Mouse (Mus musculus) right cerebral cortex, adult 18-20 months (tissue): ENCODE data around the gene Insl6.

Experiments
- DNase-seq: peaks from one replicate; pipeline ENCODE4 v3.0.0; 2022; ENCODE audit warnings: mixed read lengths

The Insl6 gene

DNA sequence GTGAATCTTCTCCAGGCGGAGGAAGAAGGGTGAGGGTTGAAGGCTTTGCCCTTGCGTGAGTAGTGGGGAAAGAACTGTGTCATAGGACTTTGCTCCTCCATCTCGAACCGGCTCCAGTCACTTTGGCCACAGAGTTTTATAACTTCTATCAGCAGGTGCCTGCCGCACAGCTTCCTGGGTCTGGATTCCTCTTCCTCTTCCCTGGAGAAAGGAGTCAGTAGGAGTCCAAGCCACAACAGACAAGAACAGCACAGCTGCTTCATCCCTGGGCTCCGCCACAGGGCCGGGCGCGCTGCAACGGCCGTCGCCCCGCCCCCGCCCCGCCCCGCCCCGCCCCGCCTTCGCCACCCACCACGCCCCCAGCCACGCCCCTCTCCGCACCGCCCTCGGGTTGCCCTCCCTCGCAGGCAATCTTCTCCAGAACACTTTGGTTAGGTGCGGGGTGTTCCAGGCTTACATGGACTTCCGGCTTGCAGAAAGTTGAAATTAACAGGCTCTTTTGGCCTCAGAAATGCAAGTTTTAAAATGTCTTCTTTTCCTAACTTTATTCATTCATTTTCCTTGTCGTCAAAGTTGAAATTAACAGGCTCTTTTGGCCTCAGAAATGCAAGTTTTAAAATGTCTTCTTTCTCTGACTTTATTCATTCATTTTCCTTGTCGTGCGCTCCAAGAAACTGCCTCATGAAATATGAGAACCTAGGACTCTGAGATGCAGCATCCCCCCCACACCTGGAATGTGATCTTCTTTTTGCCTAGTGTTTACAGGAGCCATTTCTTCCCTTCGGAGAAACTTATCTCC is at the start of gene Insl6:
Gene Insl6 (minus strand): TSS at position 304 of the 799 bp plus-strand sequence.
- peak; percentile 18 for DNase-seq

DNA sequence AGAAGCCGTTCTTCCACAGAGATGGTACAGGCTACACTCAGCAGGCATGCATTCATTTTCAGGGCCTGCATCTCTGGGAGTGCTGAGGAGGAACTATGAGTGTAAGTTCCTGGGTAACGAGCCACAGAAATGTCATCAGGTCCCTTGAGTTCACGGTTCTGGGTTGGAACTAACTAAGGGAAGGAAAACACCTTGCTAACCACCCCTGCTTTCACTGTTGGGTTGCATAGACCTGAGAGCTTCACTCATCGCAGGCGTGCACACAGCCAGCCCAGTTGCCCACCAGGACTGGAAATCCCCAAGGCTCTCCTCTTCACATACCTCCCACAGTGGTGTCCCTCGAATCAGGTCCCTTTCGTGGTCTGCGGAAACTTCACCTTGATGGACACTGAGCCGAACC is 49.8 kb upstream of the Insl6 start:
- no peak for DNase-seq

DNA sequence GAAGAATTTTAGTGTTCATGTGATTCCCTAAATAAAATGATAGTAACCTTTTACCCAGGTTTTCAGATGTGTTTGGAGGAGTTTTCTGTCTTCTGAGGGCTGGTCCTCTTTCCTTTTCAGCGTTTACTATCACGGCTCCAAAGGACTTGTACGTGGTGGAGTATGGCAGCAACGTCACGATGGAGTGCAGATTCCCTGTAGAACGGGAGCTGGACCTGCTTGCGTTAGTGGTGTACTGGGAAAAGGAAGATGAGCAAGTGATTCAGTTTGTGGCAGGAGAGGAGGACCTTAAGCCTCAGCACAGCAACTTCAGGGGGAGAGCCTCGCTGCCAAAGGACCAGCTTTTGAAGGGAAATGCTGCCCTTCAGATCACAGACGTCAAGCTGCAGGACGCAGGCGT is 48.3 kb upstream of the Insl6 start:
- no peak for DNase-seq

DNA sequence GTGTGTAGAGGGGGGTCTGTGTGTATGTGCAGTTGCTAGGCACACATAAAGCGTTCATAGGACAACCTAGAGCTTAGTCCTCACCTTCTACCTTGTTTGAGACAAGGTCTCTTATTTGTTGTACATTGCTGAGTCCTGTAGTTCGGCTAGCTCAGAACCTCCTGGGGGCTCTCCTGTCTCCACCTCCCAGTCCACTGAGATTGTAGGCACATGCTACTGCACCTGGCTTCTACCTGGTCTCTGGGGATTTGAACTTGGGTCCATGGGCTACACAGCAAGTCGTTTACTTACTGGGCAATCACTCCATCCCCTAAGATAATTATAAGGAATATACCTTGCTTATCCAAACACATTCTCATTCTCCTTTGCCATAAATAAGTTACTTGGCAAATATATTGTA is 47.5 kb upstream of the Insl6 start:
- no peak for DNase-seq

- DNase-seq: peak; percentile 32
Observed at GRCm38 (mm10) chr19:29372138-29372537, 47.0 kb upstream of the Insl6 start.

- DNase-seq: no peak
Observed at GRCm38 (mm10) chr19:29371284-29372081, 46.3 kb upstream of the Insl6 start.

GRCm38 (mm10) chr19:29370545-29371283 is 45.6 kb upstream of the Insl6 start:
- DNase-seq: no peak

DNA sequence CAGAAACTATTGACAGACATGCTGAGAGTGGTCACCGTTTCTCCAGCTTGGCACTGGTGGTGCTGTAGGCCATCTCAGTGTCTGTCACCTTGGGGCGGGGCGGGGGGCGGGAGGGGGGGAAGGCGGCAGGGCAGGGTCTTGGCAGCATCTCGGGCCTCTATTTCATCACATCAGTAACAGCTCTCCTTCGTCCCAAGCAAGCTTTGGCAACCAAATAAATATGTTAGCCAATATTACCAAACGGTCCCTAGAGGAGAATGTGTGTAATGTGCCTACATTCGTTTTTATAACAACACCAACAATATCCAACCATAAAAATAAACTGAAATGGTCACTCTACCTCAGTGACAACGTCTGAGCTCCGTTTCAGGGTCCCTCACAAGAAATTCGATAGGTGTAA is 45.0 kb upstream of the Insl6 start:
- no peak for DNase-seq

- DNase-seq: no peak
Observed at GRCm38 (mm10) chr19:29368671-29369309, 43.6 kb upstream of the Insl6 start.

- no peak for DNase-seq
Observed at GRCm38 (mm10) chr19:29368041-29368440, 42.9 kb upstream of the Insl6 start.

DNA sequence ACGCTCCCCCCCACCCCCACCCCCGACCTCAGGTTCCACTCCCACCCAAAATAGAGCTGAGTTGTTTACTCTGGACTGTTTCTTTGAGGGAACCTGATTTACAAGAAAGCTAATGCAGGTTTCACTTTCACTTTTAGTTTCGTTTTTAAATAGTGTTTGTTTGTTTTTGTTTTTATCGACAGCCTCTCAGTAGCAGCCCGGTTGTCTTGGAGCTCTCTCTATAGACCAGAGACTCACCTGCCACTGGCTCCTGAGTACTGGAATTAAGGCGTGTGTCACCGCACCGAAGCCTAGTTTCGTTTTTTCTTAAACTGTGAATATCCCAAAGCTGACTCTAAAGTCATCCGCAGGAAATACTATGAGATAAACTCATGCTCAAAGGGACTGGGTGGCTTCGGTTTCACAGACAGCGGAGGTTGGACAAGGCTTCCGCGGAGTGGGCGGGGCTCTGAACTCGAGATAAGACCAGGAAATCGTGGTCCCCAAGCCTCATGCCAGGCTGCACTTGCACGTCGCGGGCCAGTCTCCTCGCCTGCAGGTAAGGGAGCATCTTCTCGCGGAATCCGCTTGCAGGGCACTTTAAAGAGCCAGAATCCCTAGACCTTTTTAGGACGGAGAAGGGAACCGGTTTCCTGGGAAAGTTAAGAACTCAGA is 41.9 kb upstream of the Insl6 start, which contains the start of the genes Plgrkt and Cd274:
Gene Plgrkt (minus strand): TSS at position 422 of the 654 bp plus-strand sequence.
Gene Cd274 (plus strand): TSS at position 487 of the 654 bp plus-strand sequence.
- DNase-seq: peak; percentile 65

DNA sequence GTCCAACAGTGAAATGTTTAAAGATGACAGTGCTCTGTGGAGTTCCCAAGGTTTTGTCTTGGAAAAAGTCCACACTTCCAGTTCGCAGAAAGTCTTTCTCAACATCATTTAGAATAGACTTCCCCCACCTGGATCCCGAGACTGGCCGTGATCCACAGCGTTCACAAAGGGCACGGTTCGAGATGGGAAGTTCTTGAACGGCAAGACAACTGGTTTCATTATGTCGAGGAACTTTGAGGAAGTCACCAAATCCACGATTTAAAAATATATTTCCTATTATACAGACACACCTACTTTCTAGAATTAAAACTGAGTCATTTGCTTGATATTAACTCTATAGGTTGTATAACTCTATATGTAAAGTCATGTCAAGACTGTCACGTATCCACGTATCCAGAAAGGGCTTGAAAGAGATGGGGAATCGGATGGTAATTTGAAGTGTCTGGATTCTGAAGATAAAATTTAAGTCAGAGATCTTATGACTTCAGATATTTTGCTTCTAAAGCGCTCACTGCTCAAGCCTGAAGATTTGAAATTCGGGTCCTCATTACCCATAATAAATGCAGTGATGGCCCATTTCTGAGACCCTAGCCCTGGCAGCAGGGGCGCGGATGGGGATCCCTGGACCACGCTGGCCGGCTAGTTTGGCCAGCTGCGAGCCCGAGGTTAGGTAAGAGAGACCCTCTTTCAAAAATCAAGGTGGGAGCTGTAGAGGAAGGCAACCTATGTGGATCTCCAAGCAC is 41.2 kb upstream of the Insl6 start:
- DNase-seq: no peak

DNA sequence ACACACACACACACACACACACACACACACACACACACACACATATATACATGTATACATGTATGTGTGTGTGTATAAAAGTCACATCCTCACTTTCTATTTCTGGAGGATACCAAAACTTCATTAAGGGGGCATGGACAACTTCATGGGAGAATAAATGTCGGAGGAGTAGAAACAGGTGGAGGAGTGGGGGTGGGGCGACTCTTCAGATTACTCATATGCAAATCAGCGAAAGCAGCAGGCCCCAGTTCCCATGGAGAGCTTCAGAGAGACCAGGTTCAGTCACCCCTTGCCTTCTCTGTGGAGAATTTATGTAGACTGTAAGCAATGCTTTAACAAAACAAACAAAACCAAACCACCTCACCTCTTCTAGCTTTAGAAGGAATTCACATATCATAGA is 39.9 kb upstream of the Insl6 start:
- DNase-seq: no peak

GRCm38 (mm10) chr19:29364076-29364475 is 38.9 kb upstream of the Insl6 start:
- DNase-seq: no peak

GRCm38 (mm10) chr19:29363557-29363956 is 38.4 kb upstream of the Insl6 start:
- no peak for DNase-seq

GRCm38 (mm10) chr19:29362173-29362930 is 37.2 kb upstream of the Insl6 start:
- no peak for DNase-seq

GRCm38 (mm10) chr19:29361468-29362130 is 36.4 kb upstream of the Insl6 start:
- DNase-seq: peak; percentile 96

DNA sequence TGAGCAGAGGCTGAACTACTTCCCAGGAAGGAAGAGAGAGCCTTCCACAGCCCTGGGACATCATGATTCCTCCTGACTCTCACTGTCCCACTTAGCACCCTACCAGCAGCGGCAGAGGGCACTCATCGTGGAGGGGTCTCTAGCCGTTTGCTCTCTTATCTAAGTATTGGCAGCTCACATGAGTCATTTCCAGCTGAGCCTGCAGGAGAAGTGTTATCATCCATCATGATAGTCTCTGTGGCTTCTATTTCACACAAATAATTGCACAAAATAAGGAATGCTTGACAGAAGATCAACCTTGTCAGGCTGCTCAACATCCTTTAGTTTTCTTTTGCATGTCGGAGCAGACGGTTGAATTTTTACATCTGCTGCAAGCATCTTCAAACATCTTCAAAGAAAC is 35.1 kb upstream of the Insl6 start:
- no peak for DNase-seq

- DNase-seq: no peak
Observed at GRCm38 (mm10) chr19:29356281-29356680, 31.1 kb upstream of the Insl6 start.
